Mouse (Mus musculus) G1E-ER4 (cell line): ENCODE results near the gene Gm36028. TPM values are rescaled to one million over a fixed set of nuclear protein-coding genes. Genes with fewer than 3 reads are reported as not detected.

Experiments used
- GATA1 ChIP-seq: IDR thresholded peaks from one replicate; pipeline ENCODE4 v1.8.0; 2012; ENCODE audit warnings: low read length, inconsistent platforms
- polyA plus RNA-seq: library from polyadenylated mRNA; stranded (reverse); fragments of >175 nt; gene quantifications from 2 replicates; pipeline ENCODE4 v1.2.3, GENCODE M21; 2012

Gene Gm36028
- polyA plus RNA-seq, 1 experiment, result not detected

- no peak for TF ChIP-seq GATA1
These were observed 8.7 kb upstream of the Gm36028 start for GRCm38 (mm10) chr16:37869470-37870231.

DNA sequence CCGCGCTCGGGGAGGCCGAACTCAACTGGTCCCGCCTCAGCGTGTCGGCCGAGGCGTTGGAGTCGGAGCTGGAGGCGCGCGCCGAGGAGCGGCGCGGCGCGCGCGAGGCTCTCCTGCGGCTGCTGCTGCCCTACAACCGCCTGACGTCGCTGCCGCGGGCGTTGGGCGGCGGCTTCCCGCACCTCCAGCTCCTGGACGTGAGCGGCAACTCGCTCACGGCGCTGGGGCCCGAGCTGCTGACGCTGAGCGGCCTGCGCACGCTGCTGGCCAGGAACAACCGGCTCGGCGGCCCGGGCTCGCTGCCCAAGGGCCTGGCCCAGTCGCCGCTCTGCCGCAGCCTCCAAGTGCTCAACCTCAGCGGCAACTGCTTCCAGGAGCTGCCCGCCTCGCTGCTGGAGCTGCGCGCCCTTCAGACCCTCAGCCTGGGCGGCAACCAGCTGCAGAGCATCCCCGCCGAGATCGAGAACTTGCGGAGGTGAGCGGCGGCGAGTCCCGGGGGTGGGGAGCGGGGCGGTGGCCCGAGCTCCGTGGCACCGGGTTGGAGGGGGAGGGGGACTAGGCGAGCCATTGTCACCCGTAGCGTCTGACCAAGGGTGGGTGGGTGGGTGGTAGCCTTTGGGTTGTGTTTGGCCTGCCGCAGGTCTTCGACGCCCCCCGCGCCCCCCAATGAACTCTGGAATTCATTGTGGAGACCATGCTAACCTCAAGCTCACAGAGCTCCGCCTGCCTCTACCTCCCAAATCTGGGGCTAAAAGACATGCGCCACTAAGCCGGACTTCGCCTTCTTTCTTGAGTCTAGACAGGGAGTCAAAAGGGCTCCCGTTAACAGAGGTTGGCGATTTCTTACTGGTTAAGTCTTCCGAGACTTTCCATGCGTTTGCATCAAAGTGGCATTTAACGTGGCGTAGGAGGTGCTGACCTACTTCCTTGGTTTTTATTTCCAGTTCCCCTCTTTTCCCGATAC, 7.8 kb upstream of the Gm36028 start:
- no peak for TF ChIP-seq GATA1

- TF ChIP-seq GATA1, result no peak
These were observed 7.0 kb upstream of the Gm36028 start, which contains the start of gene Lrrc58 for GRCm38 (mm10) chr16:37867791-37868505. TSS of gene Lrrc58 (plus strand) at chr16:37868389.

- TF ChIP-seq GATA1, result no peak
These were observed 4.9 kb upstream of the Gm36028 start for GRCm38 (mm10) chr16:37865841-37866240.

GRCm38 (mm10) chr16:37863876-37864275, 2.9 kb upstream of the Gm36028 start:
- TF ChIP-seq GATA1, result no peak

- no peak for TF ChIP-seq GATA1
These were observed 733 bp downstream of the Gm36028 start for GRCm38 (mm10) chr16:37860213-37860612.

DNA sequence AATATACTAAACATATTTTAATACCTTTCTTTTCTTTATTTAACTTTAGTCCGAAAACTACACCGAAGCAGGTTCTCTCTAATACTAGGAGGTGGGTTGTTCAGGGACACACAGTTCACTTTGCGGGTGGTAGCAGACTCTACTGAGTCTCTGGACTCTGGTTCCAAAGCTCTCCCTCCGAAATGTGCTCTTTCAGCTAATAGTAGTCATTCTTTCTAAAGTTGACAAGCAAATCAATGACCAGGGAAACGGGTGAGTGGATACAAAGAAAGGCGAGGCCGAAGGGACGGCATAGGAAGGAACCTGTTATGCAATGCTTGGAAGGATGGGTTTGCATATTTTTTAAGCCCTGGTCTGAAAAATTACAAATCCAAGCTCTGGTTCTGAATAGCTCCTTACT, 3.5 kb downstream of the Gm36028 start:
- TF ChIP-seq GATA1, result no peak

DNA sequence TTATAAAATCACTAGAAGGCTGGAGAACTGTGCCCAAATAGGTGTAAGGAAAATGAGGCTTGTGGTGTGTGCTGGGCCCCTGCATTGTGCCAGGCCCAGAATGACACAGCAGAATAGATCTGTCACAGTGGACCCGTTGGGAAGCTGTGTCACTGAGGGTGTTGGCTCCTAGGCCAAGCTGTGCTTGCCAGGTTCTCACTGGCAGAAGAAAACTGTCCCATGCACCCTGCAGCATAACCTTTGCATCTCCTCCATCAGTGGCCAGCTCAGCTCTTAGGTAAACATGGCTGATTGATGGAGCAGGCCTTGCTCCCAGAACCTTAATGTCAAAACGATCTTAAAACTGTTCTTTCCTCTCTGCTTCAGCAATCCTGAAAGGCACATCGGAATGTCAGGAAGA, 4.6 kb downstream of the Gm36028 start:
- TF ChIP-seq GATA1, result no peak

DNA sequence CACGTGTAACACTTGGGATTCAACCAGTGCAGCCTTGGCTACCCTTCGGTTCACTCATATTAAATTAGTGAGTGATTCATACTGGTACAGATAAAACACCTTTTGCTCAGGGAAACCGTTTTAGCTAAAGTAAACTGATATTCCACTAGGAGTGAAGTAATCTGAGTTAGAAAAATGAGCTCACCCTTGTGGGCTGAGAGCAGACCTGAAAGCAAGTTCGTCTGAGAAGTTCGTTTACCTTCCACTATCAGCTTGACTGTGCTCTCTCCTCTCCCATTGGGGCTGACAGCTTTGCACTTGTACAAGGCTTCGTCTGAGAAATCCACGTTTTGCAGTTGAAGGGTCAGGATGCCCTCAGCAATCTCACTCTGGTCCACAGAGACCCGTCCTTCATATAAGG, 5.4 kb downstream of the Gm36028 start:
- no peak for TF ChIP-seq GATA1

DNA sequence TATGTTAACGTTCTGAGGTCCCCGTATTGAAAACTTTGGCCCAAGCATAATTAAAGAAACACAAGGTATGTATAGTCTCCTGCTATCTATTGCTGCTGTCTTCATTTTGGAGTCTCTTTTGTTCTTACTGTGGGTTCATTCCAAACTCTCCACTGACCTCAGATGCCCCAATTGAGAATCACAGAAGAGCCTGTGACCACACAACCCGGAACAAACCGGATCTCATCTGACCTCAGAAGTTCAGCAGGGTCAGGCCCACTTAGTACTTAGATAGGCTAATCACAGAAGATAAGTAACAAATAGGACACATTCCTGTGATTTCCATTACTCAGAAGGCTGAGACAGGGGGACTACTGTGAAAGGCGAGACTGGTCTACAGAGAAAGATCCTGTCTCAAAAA, 6.4 kb downstream of the Gm36028 start:
- TF ChIP-seq GATA1, result no peak

DNA sequence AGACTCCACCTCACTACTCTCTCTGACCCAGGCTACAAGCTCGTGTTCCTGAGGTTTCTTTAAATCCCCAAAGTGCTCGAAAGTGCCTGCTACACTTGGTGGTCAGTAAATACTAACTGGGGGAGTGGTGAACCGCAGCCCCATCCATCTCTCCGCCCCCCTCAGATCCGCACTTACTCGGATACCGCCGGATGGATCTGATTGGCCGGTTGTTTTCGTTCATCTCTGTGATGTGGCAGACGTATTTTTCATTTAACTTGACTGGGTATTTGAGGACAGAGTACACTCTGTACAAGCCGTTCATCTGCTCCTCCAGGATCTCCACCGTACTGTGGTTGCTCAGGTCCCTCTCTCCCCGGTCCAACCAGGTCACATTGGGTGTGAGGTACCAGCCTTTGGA, 6.9 kb downstream of the Gm36028 start:
- TF ChIP-seq GATA1, result no peak

DNA sequence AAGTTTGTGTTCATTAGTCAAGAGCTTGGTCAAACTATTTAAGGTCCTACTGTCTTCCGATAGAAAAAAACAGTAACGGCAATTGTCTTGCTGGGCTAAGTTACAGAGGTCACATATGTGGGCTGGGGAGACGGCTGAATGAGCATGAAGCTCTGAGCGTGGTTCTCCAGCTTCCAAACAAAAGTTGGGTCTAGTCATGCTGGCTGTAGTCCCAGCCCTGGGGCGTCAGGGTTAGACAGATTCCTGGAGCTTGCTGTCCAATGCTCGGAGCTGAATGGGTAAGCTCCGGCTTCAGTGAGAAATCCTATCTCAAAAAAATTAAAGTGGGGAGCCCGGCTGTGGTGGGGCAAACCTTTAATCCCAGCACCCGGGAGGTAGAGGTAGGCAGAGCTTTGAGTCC, 7.7 kb downstream of the Gm36028 start:
- no peak for TF ChIP-seq GATA1

- no peak for TF ChIP-seq GATA1
These were observed 9.6 kb downstream of the Gm36028 start for GRCm38 (mm10) chr16:37851366-37851765.

GRCm38 (mm10) chr16:37847081-37847480, 13.9 kb downstream of the Gm36028 start:
- TF ChIP-seq GATA1, result no peak

DNA sequence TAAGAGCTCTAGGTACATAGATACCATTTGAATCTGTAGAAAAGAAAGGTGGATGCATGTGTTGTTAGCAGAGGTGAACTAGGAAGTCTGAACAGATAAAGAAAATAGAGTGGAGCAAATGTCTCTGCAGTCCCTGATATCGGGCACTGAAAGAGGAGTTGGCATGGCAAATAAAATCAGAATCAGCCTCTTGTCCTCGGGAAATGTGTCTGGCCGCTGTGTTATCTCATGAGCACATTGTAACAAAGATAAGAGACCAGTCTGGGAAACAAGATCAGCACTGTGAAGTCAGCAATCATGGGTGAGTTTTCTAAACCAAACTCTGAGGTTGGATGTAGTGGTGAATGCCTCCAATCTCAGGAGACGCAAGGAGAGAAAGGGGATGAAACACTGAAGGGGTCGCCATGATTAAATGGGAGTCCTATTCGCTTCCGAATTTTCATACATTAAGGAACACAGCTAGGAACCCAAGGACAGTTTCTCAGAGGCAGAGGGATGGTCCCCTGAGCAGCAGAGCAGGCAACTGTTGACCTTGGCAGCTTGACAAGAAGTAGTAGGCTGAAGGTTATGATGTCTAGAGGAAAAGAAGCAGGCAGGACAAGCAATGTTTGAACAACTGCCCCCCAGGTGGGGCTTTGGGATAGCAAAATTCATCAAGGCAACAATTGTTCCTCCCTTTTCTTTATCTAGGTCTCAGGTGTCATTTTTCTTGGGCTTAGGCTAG, 15.6 kb downstream of the Gm36028 start:
- TF ChIP-seq GATA1, result peak; percentile 51
